Mouse (Mus musculus) liver, adult (tissue): Measurements from ENCODE around the gene Arhgef17.

ENCODE experiments used
- GATA4 ChIP-seq: IDR thresholded peaks from 2 replicates; pipeline ENCODE4 v1.6.1; 2014; ENCODE audit warnings: mild to moderate bottlenecking, low read length; ENCODE audit not compliant: insufficient replicate concordance

Arhgef17 gene

DNA sequence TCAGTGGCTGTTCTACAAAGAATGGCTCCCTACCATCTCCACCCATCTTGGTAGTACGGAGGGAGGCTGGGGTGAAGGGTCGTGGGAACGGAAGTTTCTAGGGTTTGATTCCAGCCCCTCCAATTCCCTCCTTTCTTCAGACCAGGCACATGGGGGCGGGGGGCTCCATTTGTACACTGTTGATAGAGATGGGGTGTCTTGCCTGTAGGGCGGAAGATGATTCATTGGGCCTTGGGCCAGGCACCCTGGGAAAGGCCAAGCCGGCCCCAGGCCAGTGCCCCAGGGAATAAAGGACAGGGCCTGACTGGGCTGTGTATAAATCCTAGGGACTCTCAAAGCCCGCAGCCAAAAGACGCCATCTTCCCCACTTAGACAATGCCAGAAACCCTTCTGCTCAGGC, 23.8 kb downstream of the Arhgef17 start:
- TF ChIP-seq GATA4 = no peak

DNA sequence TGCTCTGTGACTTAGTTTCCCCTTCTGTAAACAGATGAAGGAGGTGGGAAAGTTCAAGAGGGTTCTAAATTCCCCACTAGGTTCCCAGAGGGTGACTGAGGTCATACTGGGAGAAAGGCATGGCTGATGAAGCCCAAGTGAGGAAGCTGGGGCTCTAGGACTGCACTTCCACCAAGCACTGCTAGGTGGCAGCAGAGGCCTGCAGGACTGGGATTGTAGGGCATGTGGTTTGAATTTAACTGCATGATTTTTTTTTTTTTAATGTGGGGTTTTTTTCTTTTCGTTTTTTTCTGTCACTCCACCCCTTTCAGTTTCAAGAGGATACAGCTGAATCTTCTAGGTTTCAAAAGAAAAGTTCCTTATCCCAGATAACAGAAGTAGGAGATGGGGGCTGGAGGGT, 24.7 kb downstream of the Arhgef17 start:
- TF ChIP-seq GATA4 = no peak

GRCm38 (mm10) chr7:100906029-100906789, 25.7 kb downstream of the Arhgef17 start:
- no peak for TF ChIP-seq GATA4

GRCm38 (mm10) chr7:100905037-100905436, 26.9 kb downstream of the Arhgef17 start:
- no peak for TF ChIP-seq GATA4

DNA sequence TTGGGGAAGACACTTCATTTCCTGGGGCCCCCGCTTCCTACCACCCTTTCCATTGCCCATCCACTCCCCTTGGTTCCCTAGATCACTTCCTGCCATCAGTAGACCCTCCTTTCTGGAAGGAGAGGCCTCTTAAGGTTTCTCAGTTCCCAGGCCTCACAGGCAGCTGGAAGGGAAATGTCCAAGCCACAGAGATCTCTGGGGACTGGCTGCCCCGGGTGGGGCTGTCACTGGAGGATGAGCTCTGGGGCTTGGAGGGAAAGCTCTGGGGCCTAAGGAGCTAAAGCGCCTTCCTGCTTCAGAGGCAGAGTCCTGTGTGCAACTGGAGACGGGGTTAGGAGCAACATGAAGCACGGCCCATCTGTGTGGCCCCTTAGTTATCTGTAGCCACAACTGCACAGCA, 27.3 kb downstream of the Arhgef17 start:
- TF ChIP-seq GATA4 = no peak

GRCm38 (mm10) chr7:100902451-100903137, 29.3 kb downstream of the Arhgef17 start:
- TF ChIP-seq GATA4 = no peak

DNA sequence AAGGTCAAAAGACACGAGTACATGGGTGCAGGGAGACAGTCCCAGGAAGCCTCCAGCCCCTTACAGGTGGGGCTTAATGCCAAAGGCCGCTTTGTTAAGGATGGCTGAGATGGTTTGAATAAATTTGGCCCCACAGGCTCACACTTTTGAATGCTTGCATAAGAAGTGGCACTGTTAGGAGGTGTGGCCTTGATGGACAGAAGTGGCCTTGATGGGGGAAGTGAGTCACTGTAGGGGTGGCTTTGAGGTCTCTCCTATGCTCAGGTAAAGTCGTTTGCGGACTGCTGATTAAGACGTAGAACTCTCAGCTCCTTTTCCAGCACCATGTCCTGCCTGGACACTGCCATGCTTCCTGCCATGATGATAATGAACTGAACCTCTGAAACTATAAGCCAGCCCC, 34.1 kb downstream of the Arhgef17 start:
- TF ChIP-seq GATA4 = no peak

GRCm38 (mm10) chr7:100894833-100895226, 37.1 kb downstream of the Arhgef17 start:
- no peak for TF ChIP-seq GATA4

- TF ChIP-seq GATA4 = no peak
These were observed 37.7 kb downstream of the Arhgef17 start for GRCm38 (mm10) chr7:100894057-100894832.

DNA sequence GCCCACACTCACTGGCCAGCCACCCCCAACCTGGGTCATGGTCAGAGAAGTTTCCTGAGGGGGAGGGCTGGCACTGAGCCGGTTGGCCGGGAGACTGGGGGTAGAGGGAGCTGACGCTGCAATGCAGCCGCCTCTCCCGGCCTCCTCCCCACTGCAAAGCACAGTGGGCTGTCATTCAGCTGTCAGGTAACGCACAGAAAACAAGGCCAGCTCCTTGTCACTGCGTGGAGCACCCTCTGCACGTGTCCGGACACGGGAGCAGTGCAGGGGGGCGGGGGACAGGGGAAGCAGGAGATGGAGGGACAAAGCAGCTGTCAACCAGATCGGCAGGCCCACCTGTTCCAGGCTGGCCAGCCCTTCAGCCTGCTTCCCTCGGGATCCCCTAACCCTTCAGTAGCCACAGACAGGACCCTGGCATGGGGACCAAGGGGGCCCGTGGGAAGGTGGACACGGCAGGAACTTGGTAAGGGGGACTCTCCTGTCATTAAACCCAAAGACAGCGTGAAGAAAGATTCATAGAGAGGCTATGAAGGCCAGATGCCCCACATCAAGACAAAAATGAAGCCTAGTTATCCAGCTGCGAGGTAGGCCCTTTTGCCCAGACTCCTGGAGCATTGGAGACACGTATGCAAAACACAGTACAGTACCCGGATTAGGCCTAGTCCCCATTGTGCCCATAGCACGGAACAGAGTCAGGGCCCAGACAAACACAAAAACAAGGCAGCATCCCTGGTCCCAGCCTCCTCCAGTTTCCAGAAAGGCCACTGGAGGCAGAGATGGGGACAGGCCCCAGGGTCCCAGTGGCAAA, 38.5 kb downstream of the Arhgef17 start:
- TF ChIP-seq GATA4 = no peak

DNA sequence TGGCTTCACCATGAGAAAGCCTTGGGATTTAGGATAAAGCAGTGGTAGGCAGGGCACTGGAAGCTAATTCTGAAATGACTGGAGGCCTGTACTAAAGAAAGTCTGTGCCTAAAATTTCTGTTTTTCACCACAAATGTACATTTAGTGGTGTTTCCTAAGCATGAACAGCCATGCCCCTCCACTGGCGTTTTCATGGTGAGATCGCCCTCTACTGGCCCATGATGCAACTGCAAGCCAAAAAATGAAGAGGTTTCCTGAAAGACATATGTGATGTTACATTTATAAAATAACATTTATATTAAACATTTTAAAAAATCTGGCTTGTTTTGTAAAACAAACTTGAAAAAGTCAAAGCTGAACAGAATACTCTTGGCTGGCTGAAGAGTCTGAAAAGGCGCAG, 45.4 kb downstream of the Arhgef17 start:
- no peak for TF ChIP-seq GATA4

- no peak for TF ChIP-seq GATA4
These were observed 47.4 kb downstream of the Arhgef17 start for GRCm38 (mm10) chr7:100884460-100884859.

GRCm38 (mm10) chr7:100881950-100882349, 50.0 kb downstream of the Arhgef17 start:
- no peak for TF ChIP-seq GATA4

- TF ChIP-seq GATA4 = no peak
These were observed 50.4 kb downstream of the Arhgef17 start for GRCm38 (mm10) chr7:100881531-100881930.

GRCm38 (mm10) chr7:100879595-100879994, 52.3 kb downstream of the Arhgef17 start:
- TF ChIP-seq GATA4 = no peak
